Mouse (Mus musculus): ENCODE measurements around the gene Tmbim6.

Tmbim6 gene

DNA sequence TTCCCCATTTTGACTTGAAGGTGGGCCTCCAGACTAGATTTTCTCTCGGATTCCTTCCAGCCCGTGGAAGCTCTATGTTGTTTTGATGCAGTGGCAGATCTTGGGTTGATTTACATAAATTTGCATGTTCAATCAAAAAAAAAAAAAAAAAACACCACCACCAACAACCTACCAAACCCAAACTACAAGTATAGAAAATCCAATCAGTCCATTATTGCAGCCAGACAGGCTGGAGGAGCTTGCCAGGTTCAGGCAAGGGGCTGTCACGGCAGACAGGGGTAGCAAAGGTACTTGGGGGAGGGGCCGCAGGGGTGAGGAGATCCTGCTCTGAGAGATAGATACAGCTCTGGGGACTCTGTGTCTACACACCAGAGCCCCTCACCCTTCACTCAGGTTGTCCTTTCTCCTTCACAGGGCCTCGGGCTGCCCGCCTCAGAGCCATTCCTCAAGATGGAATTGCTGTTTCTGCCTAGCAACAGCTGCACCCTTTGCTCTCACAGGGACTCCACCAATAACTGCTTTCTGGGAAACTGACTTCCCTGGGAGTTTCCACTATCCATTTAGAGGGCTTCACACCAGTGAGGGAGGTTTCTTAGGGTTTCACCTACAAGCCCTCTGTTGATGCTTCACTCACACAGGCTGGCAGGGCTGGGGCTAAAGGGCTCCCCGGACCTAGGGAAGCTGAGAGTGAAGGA is 62.0 kb downstream of the Tmbim6 start:
- DNase-seq = no peak

- DNase-seq = no peak
Observed at GRCm38 (mm10) chr15:99455415-99455814, 62.7 kb downstream of the Tmbim6 start.

- peak in 1 of 2 experiments; percentile 14 for DNase-seq
Observed at GRCm38 (mm10) chr15:99456338-99456962, 63.8 kb downstream of the Tmbim6 start.

DNA sequence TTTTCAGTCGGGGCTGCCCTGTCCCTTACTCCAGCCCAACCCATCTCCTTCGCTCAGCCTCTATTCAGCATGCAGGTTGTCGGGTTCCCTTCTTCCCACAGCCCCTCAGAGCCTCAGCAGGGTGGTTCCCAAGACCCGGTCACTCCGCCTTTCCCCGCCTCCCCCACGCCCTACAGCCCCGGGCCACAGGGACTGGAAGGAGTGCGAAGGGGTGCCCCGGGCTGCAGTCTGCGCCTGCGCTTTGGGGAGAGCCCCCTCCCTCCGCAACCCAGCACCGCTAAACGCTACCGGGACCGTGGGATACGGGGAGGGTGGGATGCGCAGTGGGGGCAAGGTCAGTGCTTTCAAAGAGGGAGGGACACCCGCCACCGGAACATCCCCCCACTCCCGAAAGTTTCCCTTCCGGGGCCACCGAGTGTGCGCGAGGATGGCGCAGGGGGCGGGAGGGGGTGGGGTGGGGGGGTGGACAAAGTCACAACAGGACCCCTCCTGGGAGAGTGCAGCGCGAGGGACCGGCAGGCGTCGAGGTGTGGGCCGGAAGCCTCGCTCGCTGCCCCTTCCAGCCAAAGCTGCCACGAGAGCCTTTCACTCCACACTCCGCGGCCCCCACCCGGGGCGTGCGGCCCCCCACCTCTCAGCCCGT is 64.4 kb downstream of the Tmbim6 start:
- DNase-seq = peak; percentile 36 to 65

GRCm38 (mm10) chr15:99457606-99458401 is 65.1 kb downstream of the Tmbim6 start, which contains the start of gene Nckap5l:
Gene Nckap5l (minus strand): TSS chr15:99457748.
- peak; percentile 94 to 95 for DNase-seq
